Mouse (Mus musculus) cerebellum, postnatal 14 days (tissue): Measurements from ENCODE around the gene Gpc5.
"Not testable (repeated sequence)": the region's sequence is repeated elsewhere in the genome, so short reads cannot be mapped to it uniquely, and the experiment has no call there.

ENCODE experiments used
- DNase-seq, 2 experiments: peaks; one replicate each; pipeline ENCODE4 v3.0.0; 2021; ENCODE audit warnings: mixed read lengths in 2 of 2

Gene Gpc5

GRCm38 (mm10) chr14:115092081-115092480 lies at the start of gene Gpc5:
TSS of gene Gpc5 (plus strand) at chr14:115092215.
- peak; percentile 92 to 94 for DNase-seq

GRCm38 (mm10) chr14:115042660-115043059 lies 49.4 kb upstream of the Gpc5 start:
- DNase-seq = no peak

- no peak for DNase-seq
These were observed 48.0 kb upstream of the Gpc5 start for GRCm38 (mm10) chr14:115044016-115044415.

- no peak for DNase-seq
These were observed 46.3 kb upstream of the Gpc5 start for GRCm38 (mm10) chr14:115045712-115046111.

- no peak for DNase-seq
These were observed 44.7 kb upstream of the Gpc5 start for GRCm38 (mm10) chr14:115047316-115047715.

GRCm38 (mm10) chr14:115047990-115048862 lies 43.8 kb upstream of the Gpc5 start:
- no peak for DNase-seq

GRCm38 (mm10) chr14:115048863-115049566 lies 43.0 kb upstream of the Gpc5 start:
- DNase-seq = no peak

- no peak for DNase-seq
These were observed 42.2 kb upstream of the Gpc5 start for GRCm38 (mm10) chr14:115049831-115050230.

GRCm38 (mm10) chr14:115051106-115051760 lies 40.8 kb upstream of the Gpc5 start:
- no peak for DNase-seq

GRCm38 (mm10) chr14:115052371-115052770 lies 39.6 kb upstream of the Gpc5 start:
- no peak for DNase-seq

- no peak for DNase-seq
These were observed 37.8 kb upstream of the Gpc5 start for GRCm38 (mm10) chr14:115054252-115054651.

GRCm38 (mm10) chr14:115057524-115057923 lies 34.5 kb upstream of the Gpc5 start:
- no peak for DNase-seq

- DNase-seq = not testable (repeated sequence)
These were observed 25.9 kb upstream of the Gpc5 start for GRCm38 (mm10) chr14:115066164-115066563.

- DNase-seq = peak; percentile 64 to 69
These were observed 21.5 kb upstream of the Gpc5 start for GRCm38 (mm10) chr14:115070534-115070933.

GRCm38 (mm10) chr14:115077340-115077739 lies 14.7 kb upstream of the Gpc5 start:
- DNase-seq = no peak

- DNase-seq = no peak
These were observed 14.0 kb upstream of the Gpc5 start for GRCm38 (mm10) chr14:115078064-115078463.

- DNase-seq = no peak
These were observed 10.1 kb upstream of the Gpc5 start for GRCm38 (mm10) chr14:115081728-115082502.

- DNase-seq = no peak
These were observed 1.5 kb upstream of the Gpc5 start for GRCm38 (mm10) chr14:115090516-115090915.

- no peak for DNase-seq
These were observed 495 bp downstream of the Gpc5 start for GRCm38 (mm10) chr14:115092510-115092909.

- DNase-seq = no peak
These were observed 937 bp downstream of the Gpc5 start for GRCm38 (mm10) chr14:115092952-115093351.

- no peak for DNase-seq
These were observed 8.7 kb downstream of the Gpc5 start for GRCm38 (mm10) chr14:115100617-115101299.

- DNase-seq = no peak
These were observed 14.3 kb downstream of the Gpc5 start for GRCm38 (mm10) chr14:115106326-115106725.
